Mouse (Mus musculus): ENCODE measurements around the gene Ccnd3. TPM values are rescaled to one million over a fixed set of nuclear protein-coding genes. Genes with fewer than 3 reads are reported as not detected.

Ccnd3 gene
- total RNA-seq, 2 experiments from 2014 or later = 93.8 to 126 TPM

GRCm38 (mm10) chr17:47535812-47536236 is 31.0 kb downstream of the Ccnd3 start:
- no peak for DNase-seq
- intact Hi-C loops (cut with DNase I) = no loop called here

- DNase-seq = no peak
- intact Hi-C loops (cut with DNase I) = no loop called here
Measured at GRCm38 (mm10) chr17:47538049-47538448, 33.2 kb downstream of the Ccnd3 start.

GRCm38 (mm10) chr17:47539128-47539527 is 34.3 kb downstream of the Ccnd3 start:
- intact Hi-C loops (cut with DNase I) = no loop called here
- no peak for DNase-seq

GRCm38 (mm10) chr17:47542061-47542460 is 37.2 kb downstream of the Ccnd3 start:
- no peak for DNase-seq
- intact Hi-C loops (cut with DNase I) = no loop called here

- no peak for DNase-seq
- intact Hi-C loops (cut with DNase I) = no loop called here
Measured at GRCm38 (mm10) chr17:47543051-47543650, 38.3 kb downstream of the Ccnd3 start.

GRCm38 (mm10) chr17:47545154-47545553 is 40.3 kb downstream of the Ccnd3 start:
- DNase-seq = no peak
- intact Hi-C loops (cut with DNase I) = no loop called here

- intact Hi-C loops (cut with DNase I) = no loop called here
- no peak for DNase-seq
Measured at GRCm38 (mm10) chr17:47545861-47546331, 41.0 kb downstream of the Ccnd3 start.

GRCm38 (mm10) chr17:47551049-47551448 is 46.2 kb downstream of the Ccnd3 start:
- DNase-seq = no peak

GRCm38 (mm10) chr17:47552994-47553393 is 48.1 kb downstream of the Ccnd3 start:
- intact Hi-C loops (cut with DNase I) = no loop called here
- DNase-seq = no peak

More at GRCm38 (mm10) chr17:47551049-47551448, 46.2 kb downstream of the Ccnd3 start:
- intact Hi-C loops (cut with DNase I) = no loop called here

GRCm38 (mm10) chr17:47554621-47555020 is 49.8 kb downstream of the Ccnd3 start:
- no peak for DNase-seq
- intact Hi-C loops (cut with DNase I) = no loop called here

- DNase-seq = no peak
- intact Hi-C loops (cut with DNase I) = no loop called here
Measured at GRCm38 (mm10) chr17:47557179-47557578, 52.3 kb downstream of the Ccnd3 start.

- intact Hi-C loops (cut with DNase I) = no loop called here
- DNase-seq = peak in 1 of 2 experiments; percentile 51
Measured at GRCm38 (mm10) chr17:47559726-47560125, 54.9 kb downstream of the Ccnd3 start.

GRCm38 (mm10) chr17:47562875-47563274 is 58.0 kb downstream of the Ccnd3 start:
- intact Hi-C loops (cut with DNase I) = no loop called here

GRCm38 (mm10) chr17:47564612-47565011 is 59.8 kb downstream of the Ccnd3 start:
- no peak for DNase-seq
- intact Hi-C loops (cut with DNase I) = no loop called here

More at GRCm38 (mm10) chr17:47562875-47563274, 58.0 kb downstream of the Ccnd3 start:
- DNase-seq = no peak

GRCm38 (mm10) chr17:47566133-47566532 is 61.3 kb downstream of the Ccnd3 start:
- DNase-seq = no peak
- intact Hi-C loops (cut with DNase I) = no loop called here

GRCm38 (mm10) chr17:47567271-47567670 is 62.4 kb downstream of the Ccnd3 start:
- DNase-seq = peak; percentile 29 to 30

GRCm38 (mm10) chr17:47568389-47568788 is 63.5 kb downstream of the Ccnd3 start:
- intact Hi-C loops (cut with DNase I) = no loop called here
- no peak for DNase-seq

More at GRCm38 (mm10) chr17:47567271-47567670, 62.4 kb downstream of the Ccnd3 start:
- intact Hi-C loops (cut with DNase I) = no loop called here

- DNase-seq = no peak
- intact Hi-C loops (cut with DNase I) = no loop called here
Measured at GRCm38 (mm10) chr17:47568951-47569527, 64.2 kb downstream of the Ccnd3 start.

- intact Hi-C loops (cut with DNase I) = no loop called here
Measured at GRCm38 (mm10) chr17:47571621-47572020, 66.8 kb downstream of the Ccnd3 start.

GRCm38 (mm10) chr17:47572436-47572835 is 67.6 kb downstream of the Ccnd3 start:
- intact Hi-C loops (cut with DNase I) = no loop called here
- DNase-seq = no peak

More at GRCm38 (mm10) chr17:47571621-47572020, 66.8 kb downstream of the Ccnd3 start:
- DNase-seq = no peak

GRCm38 (mm10) chr17:47574028-47574427 is 69.2 kb downstream of the Ccnd3 start:
- intact Hi-C loops (cut with DNase I) = no loop called here
- DNase-seq = no peak

GRCm38 (mm10) chr17:47574830-47575229 is 70.0 kb downstream of the Ccnd3 start:
- peak; percentile 30 to 32 for DNase-seq
- intact Hi-C loops (cut with DNase I) = no loop called here
